Mouse (Mus musculus) kidney, embryonic 14.5 days (tissue): ENCODE measurements at regions not wholly inside any gene's neighbourhood (a gene's known extent, or its start where the extent isn't known, plus 50 kb on each side); places are given as distances from the start of the nearest gene placed in this dataset.
A peak's percentile ranks its signal among the peaks of the same experiment; 100 is the strongest.

ENCODE experiments used
- ATAC-seq: fragments of 200-750 bp; cut with Nextera tagmentation; 2 replicates; pipeline ENCODE4 v1.8.0; 2017; ENCODE audit warnings: moderate number of reproducible peaks, mild to moderate bottlenecking, moderate TSS enrichment, moderate library complexity; ENCODE audit not compliant: low FRiP score, low TSS enrichment
- H3K27ac ChIP-seq: fragments of 300-500 bp; sonication (generic); 2 replicates; pipeline ENCODE4 v1.5.1; 2014; ENCODE audit warnings: low read depth, mild to moderate bottlenecking, low read length, moderate library complexity, mixed read lengths
- H3K27me3 ChIP-seq: fragments of 300-500 bp; sonication (generic); 2 replicates; pipeline ENCODE4 v1.6.1; 2014; ENCODE audit warnings: mild to moderate bottlenecking, low read length; ENCODE audit not compliant: control insufficient read depth, insufficient read depth
- H3K36me3 ChIP-seq: fragments of 300-500 bp; sonication (generic); 2 replicates; pipeline ENCODE4 v1.6.1; 2014; ENCODE audit warnings: low read length, mixed read lengths; ENCODE audit not compliant: control insufficient read depth, insufficient read depth
- H3K4me1 ChIP-seq: fragments of 300-500 bp; sonication (generic); 2 replicates; pipeline ENCODE4 v1.6.1; 2014; ENCODE audit warnings: low read length, mixed read lengths; ENCODE audit not compliant: control insufficient read depth, insufficient read depth
- H3K4me2 ChIP-seq: fragments of 300-500 bp; sonication (generic); replicated peaks from 2 replicates; pipeline ENCODE4 v1.6.1; 2014; ENCODE audit warnings: low read depth, mild to moderate bottlenecking, low read length
- H3K4me3 ChIP-seq: fragments of 300-500 bp; sonication (generic); 2 replicates; pipeline ENCODE4 v1.5.1; 2014; ENCODE audit warnings: mild to moderate bottlenecking, low read length
- H3K9ac ChIP-seq: fragments of 300-500 bp; sonication (generic); 2 replicates; pipeline ENCODE4 v1.6.1; 2014; ENCODE audit warnings: low read depth, mild to moderate bottlenecking, low read length, moderate library complexity
- H3K9me3 ChIP-seq: fragments of 300-500 bp; sonication (generic); 2 replicates; pipeline ENCODE4 v1.6.1; 2016; ENCODE audit warnings: low read length; ENCODE audit not compliant: control insufficient read depth
- WGBS: fragments of 180-500 bp; shearing (Covaris S2); extraction: QIAGEN DNeasy Blood & Tissue Kit; methylation state at CpG from one replicate; pipeline ENCODE4 v1.1.7; 2014; 5-methylcytosine and 5-hydroxymethylcytosine counted together

DNA sequence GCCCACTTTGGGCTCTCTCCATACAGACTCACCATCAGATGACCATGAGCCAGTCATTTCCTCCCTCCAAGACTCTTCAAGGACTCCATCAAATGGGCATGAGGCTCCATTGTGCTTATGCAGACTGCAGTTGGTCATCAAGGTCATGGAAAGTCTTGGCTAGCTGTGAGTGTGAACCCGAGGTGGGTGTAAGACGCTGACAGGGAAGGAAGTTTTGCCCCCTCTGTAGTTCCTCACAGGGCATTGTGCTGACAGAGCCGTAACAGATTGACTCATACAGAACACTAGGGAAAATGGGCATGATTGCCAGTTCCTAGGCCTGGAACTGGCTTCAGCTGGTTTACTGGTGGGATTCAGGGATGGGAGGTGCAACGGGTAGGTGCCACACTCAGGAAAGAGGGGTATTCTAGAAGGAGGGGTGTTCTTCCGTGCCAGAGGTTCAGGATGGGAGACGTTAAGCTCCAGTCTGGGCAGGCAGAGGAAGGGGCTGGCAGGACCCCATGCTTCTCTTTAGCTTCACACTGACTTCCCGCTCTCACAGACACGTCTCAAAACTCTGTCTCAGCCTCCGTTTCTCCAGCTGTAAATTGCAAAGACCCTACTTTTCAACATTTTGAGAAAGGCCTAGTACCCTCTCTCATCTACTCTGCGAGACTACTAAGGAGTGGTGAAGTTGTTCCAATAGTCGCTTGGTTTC lies 228.4 kb upstream of the Tprg start:
- peak overlapping the region; percentile 95; the same call in 1 of the 2 replicates for H3K27ac ChIP-seq
- H3K36me3 ChIP-seq = no peaks in the 10 kb centered on the region
- no peaks in the 10 kb centered on the region for H3K27me3 ChIP-seq
- peak overlapping the region; percentile 52 for H3K4me3 ChIP-seq
- peaks cover 16% of the 10 kb centered on the region for H3K4me1 ChIP-seq
- H3K4me2 ChIP-seq = peak overlapping the region; percentile 49
- H3K9me3 ChIP-seq = no peaks in the 10 kb centered on the region
- 31% methylated on average over 11 of the region's 11 CpGs for whole genome bisulfite sequencing
- H3K9ac ChIP-seq = peak overlapping the region; percentile 64
- ATAC-seq = no peak

DNA sequence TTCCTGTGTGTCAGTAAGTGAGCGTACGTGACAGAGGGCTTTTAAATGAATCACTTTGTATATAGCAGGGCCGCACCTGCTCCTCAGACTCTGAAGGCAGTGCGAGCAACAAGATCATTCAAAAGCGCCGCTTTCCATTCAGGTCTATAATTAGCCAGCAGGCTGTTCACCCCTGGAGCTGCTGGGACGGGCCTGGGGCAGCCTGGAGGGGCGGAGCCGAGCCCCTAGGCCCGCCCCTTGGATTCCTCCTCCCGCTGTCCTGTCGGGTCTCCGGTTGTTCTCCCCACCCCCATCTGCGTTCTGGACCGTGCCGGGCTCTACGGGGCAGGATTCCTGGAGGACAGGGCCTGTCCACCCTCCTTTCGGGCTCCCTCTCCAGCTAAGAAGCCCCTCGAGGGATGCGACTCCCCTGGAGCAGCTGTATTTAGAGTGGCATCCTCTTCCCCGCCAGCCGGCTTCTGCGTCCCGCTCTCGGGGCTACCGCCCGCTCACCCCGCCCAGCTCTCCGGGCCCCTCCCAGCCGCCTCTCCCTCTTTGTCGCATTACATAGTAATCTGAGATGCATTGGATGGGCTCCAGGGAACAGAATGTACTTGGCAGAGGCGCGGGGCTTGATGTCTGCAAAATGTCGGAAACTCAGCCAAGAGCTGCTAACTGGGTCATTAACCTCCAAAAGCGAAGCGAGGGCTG lies 227.7 kb upstream of the Tprg start:
- Histone ChIP-seq H3K4me3 (peak overlapping the region; percentile 52), H3K27ac (peak overlapping the region; percentile 95), H3K27me3 (no peaks in the 10 kb centered on the region), H3K4me2 (peak overlapping the region; percentile 49), H3K9ac (peak overlapping the region; percentile 64), H3K36me3 (no peaks in the 10 kb centered on the region), H3K9me3 (no peaks in the 10 kb centered on the region), H3K4me1 (peaks cover 16% of the 10 kb centered on the region)
- peak; percentile 97 for ATAC-seq
- under 1% methylated on average over 36 of the region's 36 CpGs for WGBS

DNA sequence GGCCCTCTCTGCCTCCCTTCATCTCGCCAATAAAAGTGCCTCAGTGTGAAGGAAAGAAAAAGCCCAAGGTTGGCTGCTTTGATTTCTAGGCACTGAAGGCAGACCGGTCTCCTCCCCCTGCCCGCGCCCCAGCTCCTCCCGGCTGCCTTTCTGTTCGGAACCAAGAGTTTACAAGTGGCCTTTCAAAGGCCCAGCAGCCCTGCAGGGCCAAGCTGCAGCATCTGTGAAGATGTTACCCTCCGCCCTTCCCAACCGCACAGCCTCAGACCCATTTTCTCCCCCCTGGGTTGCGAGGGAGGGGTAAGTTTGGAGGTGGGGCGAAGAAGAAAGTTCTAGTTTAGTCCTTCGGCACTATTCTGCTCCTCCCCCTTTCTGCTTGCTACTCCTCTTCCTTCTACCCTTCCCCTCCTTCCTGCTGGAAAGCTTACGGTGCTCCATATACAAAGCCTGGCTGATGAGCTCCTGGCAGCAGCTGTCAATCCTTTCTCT lies 227.1 kb upstream of the Tprg start:
- under 1% methylated on average over 12 of the region's 12 CpGs for WGBS
- H3K9me3 ChIP-seq = no peaks in the 10 kb centered on the region
- ATAC-seq = no peak; the same call in 1 of the 2 replicates
- H3K36me3 ChIP-seq = no peaks in the 10 kb centered on the region
- peak overlapping the region; percentile 52 for H3K4me3 ChIP-seq
- no peaks in the 10 kb centered on the region for H3K27me3 ChIP-seq
- peak overlapping the region; percentile 49 for H3K4me2 ChIP-seq
- peak overlapping the region; percentile 95 for H3K27ac ChIP-seq
- H3K9ac ChIP-seq = peak overlapping the region; percentile 64
- peaks cover 16% of the 10 kb centered on the region for H3K4me1 ChIP-seq

DNA sequence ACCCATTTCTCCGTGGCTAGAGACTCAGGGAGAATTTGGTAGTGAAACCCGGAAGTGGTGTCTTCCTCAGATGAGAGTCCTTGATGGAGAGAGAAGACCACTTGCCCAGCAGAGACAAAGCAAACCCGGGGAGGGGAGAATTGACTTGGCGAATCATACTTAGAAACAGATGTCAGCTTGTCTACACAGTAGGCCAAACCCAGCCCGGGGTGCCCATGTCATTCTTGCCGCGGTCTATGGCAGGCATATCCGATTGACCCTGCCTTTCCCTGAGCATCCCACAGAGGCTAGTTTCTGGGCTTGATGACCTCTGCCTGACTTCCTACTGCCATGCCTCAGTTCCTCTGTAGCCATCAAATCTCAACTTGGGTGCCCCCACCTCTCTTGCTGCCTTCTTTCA lies 226.4 kb upstream of the Tprg start:
- Histone ChIP-seq H3K27ac (peak overlapping the region; percentile 95), H3K9me3 (no peaks in the 10 kb centered on the region), H3K4me3 (no peak overlapping the region), H3K4me2 (peak overlapping the region; percentile 49), H3K9ac (peak overlapping the region; percentile 64; the same call in 1 of the 2 replicates), H3K4me1 (peaks cover 16% of the 10 kb centered on the region), H3K36me3 (no peaks in the 10 kb centered on the region), H3K27me3 (no peaks in the 10 kb centered on the region)
- no peak for ATAC-seq
- WGBS = 77% methylated on average over 8 of the region's 8 CpGs

DNA sequence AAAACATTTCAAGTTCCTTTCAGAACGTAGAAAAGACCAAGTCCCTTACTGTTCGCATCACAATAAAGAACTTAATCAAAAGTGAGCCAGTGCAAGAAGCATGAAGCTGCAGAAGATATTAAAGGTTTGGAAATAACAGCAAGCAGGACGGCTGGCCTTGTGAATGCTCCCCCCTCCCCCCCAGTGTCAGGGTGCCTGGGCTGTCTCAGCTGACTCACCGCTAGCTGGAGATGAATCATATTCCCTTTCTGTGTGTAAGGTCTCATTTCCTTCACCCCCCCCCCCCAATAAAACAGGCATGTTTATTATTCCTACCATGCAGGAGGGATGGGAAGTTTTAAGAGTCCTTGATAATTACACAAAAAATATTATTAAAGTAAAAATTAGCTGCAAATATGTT lies 225.0 kb upstream of the Tprg start:
- H3K4me1 ChIP-seq = peaks cover 20% of the 10 kb centered on the region
- H3K4me2 ChIP-seq = no peak overlapping the region
- H3K27ac ChIP-seq = no peak overlapping the region
- no peaks in the 10 kb centered on the region for H3K9me3 ChIP-seq
- no peak overlapping the region for H3K4me3 ChIP-seq
- H3K36me3 ChIP-seq = no peaks in the 10 kb centered on the region
- no peaks in the 10 kb centered on the region for H3K27me3 ChIP-seq
- no peak overlapping the region for H3K9ac ChIP-seq
- no peak for ATAC-seq
- 71% methylated on average over 4 of the region's 4 CpGs for WGBS

DNA sequence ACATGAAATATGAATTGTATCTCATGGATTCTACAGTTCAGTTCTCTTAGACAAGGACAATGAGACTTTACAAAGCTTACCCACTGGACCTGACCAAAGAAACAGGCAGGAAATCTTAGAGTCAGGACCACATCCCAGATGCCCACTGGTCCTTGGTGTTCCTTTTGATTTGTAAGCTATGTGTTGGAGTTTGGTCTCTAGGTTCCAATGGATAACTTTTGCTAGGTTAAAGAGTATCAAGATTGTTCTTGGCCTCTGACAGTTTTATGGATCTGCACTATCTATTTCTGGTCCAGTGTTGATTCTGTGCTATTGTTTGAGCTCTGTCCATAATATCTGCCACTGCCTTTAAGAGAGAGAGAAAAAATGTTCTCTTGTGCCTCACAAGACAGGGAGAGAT lies 222.6 kb upstream of the Tprg start:
- no peak for ATAC-seq
- no peaks in the 10 kb centered on the region for H3K27me3 ChIP-seq
- H3K27ac ChIP-seq = no peak overlapping the region
- no peaks in the 10 kb centered on the region for H3K36me3 ChIP-seq
- H3K4me3 ChIP-seq = no peak overlapping the region
- peaks cover 17% of the 10 kb centered on the region for H3K4me1 ChIP-seq
- no peaks in the 10 kb centered on the region for H3K9me3 ChIP-seq
- H3K9ac ChIP-seq = no peak overlapping the region
- no peak overlapping the region for H3K4me2 ChIP-seq

DNA sequence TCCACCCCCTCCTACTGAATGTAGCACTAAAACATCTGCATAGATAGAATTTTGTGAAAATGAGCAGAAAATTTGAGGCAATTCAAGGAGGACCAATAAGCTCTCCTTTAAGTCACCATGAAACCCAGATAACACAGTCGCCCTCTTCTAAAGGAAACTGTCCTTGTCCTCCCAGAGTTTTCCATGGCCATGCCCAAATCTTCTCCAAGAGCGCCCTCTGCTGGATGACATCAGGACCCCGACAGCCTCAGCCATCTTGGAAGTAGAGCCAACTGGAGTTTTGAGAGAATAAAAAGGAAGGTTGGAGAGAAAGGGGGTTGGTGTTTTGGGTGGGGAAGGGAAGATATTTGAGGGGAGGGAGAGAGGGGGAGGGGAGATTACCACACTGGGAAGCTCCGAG lies 222.1 kb upstream of the Tprg start:
- H3K9me3 ChIP-seq = no peaks in the 10 kb centered on the region
- no peaks in the 10 kb centered on the region for H3K27me3 ChIP-seq
- H3K4me3 ChIP-seq = no peak overlapping the region
- no peak overlapping the region for H3K4me2 ChIP-seq
- H3K36me3 ChIP-seq = no peaks in the 10 kb centered on the region
- H3K4me1 ChIP-seq = peaks cover 17% of the 10 kb centered on the region
- no peak overlapping the region for H3K9ac ChIP-seq
- WGBS = 19% methylated on average over 4 of the region's 4 CpGs
- no peak overlapping the region for H3K27ac ChIP-seq
- ATAC-seq = no peak

DNA sequence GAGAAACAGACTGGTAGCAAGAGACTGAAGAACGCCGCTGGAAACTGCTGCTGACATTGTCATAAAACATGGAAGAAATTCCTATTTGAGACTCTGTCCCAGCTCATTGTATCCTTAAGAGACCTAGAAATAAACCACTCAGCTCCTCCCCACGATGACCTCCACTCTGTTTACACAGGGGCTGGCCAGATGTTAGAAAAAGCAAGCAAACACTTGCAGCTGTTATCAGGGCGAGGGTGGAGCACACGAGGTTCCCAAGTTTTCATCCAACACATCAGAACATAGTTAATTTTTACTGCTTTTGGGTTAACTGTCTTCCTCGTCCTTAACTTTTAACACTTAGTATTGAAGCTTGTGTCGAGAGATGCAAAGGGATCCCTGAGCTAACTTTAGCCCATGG lies 219.8 kb upstream of the Tprg start:
- Histone ChIP-seq H3K4me2 (no peak overlapping the region), H3K36me3 (no peaks in the 10 kb centered on the region), H3K4me1 (peaks cover 12% of the 10 kb centered on the region), H3K27ac (no peak overlapping the region), H3K4me3 (no peak overlapping the region), H3K9me3 (no peaks in the 10 kb centered on the region), H3K27me3 (no peaks in the 10 kb centered on the region), H3K9ac (no peak overlapping the region)
- no peak for ATAC-seq
- 32% methylated on average over 7 of the region's 7 CpGs for WGBS
